ENCODE assay signal across 32 mouse cellular contexts in genomic region chr3:129400092-129400924, GRCm38 (mm10).
DNase-seq lines count a peak whose midpoint lies in the region; ATAC-seq and TF ChIP-seq lines count a peak whose summit lies in the region.
"Had no signal": no experiment of that assay in that cellular context is flagged by ENCODE, and none has a peak within 500 bp of the region (broad histone marks: within the 10 kb centered on the region; RNA-seq: fewer than 3 reads in every experiment).

No protein-coding gene starts in this region.

- peak; percentile 27; the same call in 1 of the 2 replicates for ATAC-seq in midbrain, embryonic 13.5 days
- no peak for ATAC-seq in midbrain, embryonic 15.5 days (replicated peaks)
- ATAC-seq: forebrain, embryonic 14.5 days; intestine, embryonic 16.5 days had no signal

- DNase-seq in heart, embryonic 10.5 days (ENCODE audit: low spot score): peak; percentile 68
- no peak for DNase-seq in heart, adult 11 months
- peak; percentile 3 for DNase-seq in brain, adult 2 months (ENCODE audit: low read depth, low spot score)
- no peak for DNase-seq in thymus, postnatal 25 days
- DNase-seq: adrenal gland, postnatal 36 days; B cell, adult 2 months; cerebellum, adult 2 months; cerebellum, postnatal 25 days; gastrocnemius, postnatal 14 days; heart, postnatal 36 days; kidney, adult 8-10 months; kidney, postnatal 25 days; midbrain, embryonic 14.5 days; right cerebral cortex, adult 18-20 months; spleen, adult 18-20 months; thymus, adult 18-20 months; thymus, postnatal 36 days had no signal

- no peak overlapping the region for H3K4me3 ChIP-seq in heart, embryonic 10.5 days
- no peak overlapping the region for H3K4me3 ChIP-seq in midbrain, embryonic 13.5 days (replicated peaks)
- no peak overlapping the region for H3K4me3 ChIP-seq in midbrain, embryonic 15.5 days
- 0 out of 2 replicates have a peak overlapping the region, but pooled peaks have one; percentile 6 for H3K4me3 ChIP-seq in ES-Bruce4 (ENCODE audit: low read depth, low read length)
- H3K4me3 ChIP-seq: embryonic facial prominence, embryonic 12.5 days; hindbrain, embryonic 12.5 days; layer of hippocampus, adult 2 months; left cerebral cortex, adult 2 months; limb, embryonic 12.5 days; lung, embryonic 15.5 days; myocyte had no signal

- TF ChIP-seq EP300 in ES-Bruce4 (IDR thresholded peaks at IDR 0.05; ENCODE audit: insufficient read depth, low read depth, low read length): no peak

- no peaks in the 10 kb centered on the region for H3K27me3 ChIP-seq in heart, embryonic 10.5 days (ENCODE audit: insufficient read depth, poor library complexity, severe bottlenecking)
- H3K27me3 ChIP-seq in midbrain, embryonic 13.5 days: no peaks in the 10 kb centered on the region
- H3K27me3 ChIP-seq in midbrain, embryonic 15.5 days (replicated peaks): no peaks in the 10 kb centered on the region
- H3K27me3 ChIP-seq in ES-Bruce4 (ENCODE audit: control insufficient read depth, insufficient read depth, low read length, poor library complexity, severe bottlenecking): no peaks in the 10 kb centered on the region
- H3K27me3 ChIP-seq: embryonic facial prominence, embryonic 12.5 days; hindbrain, embryonic 12.5 days; limb, embryonic 12.5 days; lung, embryonic 15.5 days had no signal

- H3K27ac ChIP-seq in heart, embryonic 10.5 days: no peak overlapping the region
- no peak overlapping the region for H3K27ac ChIP-seq in midbrain, embryonic 13.5 days
- H3K27ac ChIP-seq in midbrain, embryonic 15.5 days: no peak overlapping the region
- no peak overlapping the region for H3K27ac ChIP-seq in ES-Bruce4 (ENCODE audit: insufficient read depth, low read length)
- H3K27ac ChIP-seq: embryonic facial prominence, embryonic 12.5 days; hindbrain, embryonic 12.5 days; layer of hippocampus, adult 2 months; left cerebral cortex, adult 2 months; limb, embryonic 12.5 days; lung, embryonic 15.5 days; stomach, postnatal 0 days had no signal

- no peak overlapping the region for H3K4me2 ChIP-seq in midbrain, embryonic 13.5 days (replicated peaks)
- no peak overlapping the region for H3K4me2 ChIP-seq in midbrain, embryonic 15.5 days
- H3K4me2 ChIP-seq: embryonic facial prominence, embryonic 12.5 days; heart, embryonic 11.5 days; hindbrain, embryonic 12.5 days; limb, embryonic 12.5 days; liver, embryonic 11.5 days; lung, embryonic 15.5 days had no signal

- no peak for TF ChIP-seq CTCF in ES-Bruce4 (IDR thresholded peaks at IDR 0.05; ENCODE audit: low read depth, low read length)

- H3K9me3 ChIP-seq in heart, embryonic 10.5 days: no peaks in the 10 kb centered on the region
- no peaks in the 10 kb centered on the region for H3K9me3 ChIP-seq in midbrain, embryonic 13.5 days
- no peaks in the 10 kb centered on the region for H3K9me3 ChIP-seq in midbrain, embryonic 15.5 days
- no peaks in the 10 kb centered on the region for H3K9me3 ChIP-seq in ES-Bruce4 (replicated peaks; ENCODE audit: control insufficient read depth, insufficient read depth, low read length, poor library complexity, severe bottlenecking)
- H3K9me3 ChIP-seq: embryonic facial prominence, embryonic 12.5 days; hindbrain, embryonic 12.5 days; limb, embryonic 12.5 days; lung, embryonic 15.5 days had no signal

- no peaks in the 10 kb centered on the region for H3K36me3 ChIP-seq in heart, embryonic 10.5 days
- H3K36me3 ChIP-seq in midbrain, embryonic 13.5 days: no peaks in the 10 kb centered on the region
- H3K36me3 ChIP-seq in midbrain, embryonic 15.5 days (replicated peaks): no peaks in the 10 kb centered on the region
- H3K36me3 ChIP-seq in ES-Bruce4 (ENCODE audit: control insufficient read depth, insufficient read depth, low read length, poor library complexity, severe bottlenecking): no peaks in the 10 kb centered on the region
- H3K36me3 ChIP-seq: embryonic facial prominence, embryonic 12.5 days; hindbrain, embryonic 12.5 days; limb, embryonic 12.5 days; lung, embryonic 15.5 days had no signal

- H3K9ac ChIP-seq in midbrain, embryonic 13.5 days (replicated peaks): no peak overlapping the region
- H3K9ac ChIP-seq in midbrain, embryonic 15.5 days: no peak overlapping the region
- H3K9ac ChIP-seq in ES-Bruce4 (ENCODE audit: low read depth, poor library complexity, severe bottlenecking): no peak overlapping the region
- H3K9ac ChIP-seq: embryonic facial prominence, embryonic 12.5 days; hindbrain, embryonic 12.5 days; limb, embryonic 12.5 days; lung, embryonic 15.5 days had no signal

- WGBS in heart, embryonic 10.5 days: 79% methylated on average over 12 of the region's 12 CpGs
- 65% methylated on average over 12 of the region's 12 CpGs for WGBS in midbrain, embryonic 13.5 days
- WGBS in midbrain, embryonic 15.5 days: 71% methylated on average over 12 of the region's 12 CpGs

- H3K4me1 ChIP-seq in heart, embryonic 10.5 days: no peaks in the 10 kb centered on the region
- H3K4me1 ChIP-seq in midbrain, embryonic 13.5 days (replicated peaks): no peaks in the 10 kb centered on the region; the same call in 1 of the 2 replicates
- no peaks in the 10 kb centered on the region for H3K4me1 ChIP-seq in midbrain, embryonic 15.5 days
- H3K4me1 ChIP-seq in ES-Bruce4 (ENCODE audit: control insufficient read depth, insufficient read depth, low read length): no peaks in the 10 kb centered on the region
- H3K4me1 ChIP-seq: embryonic facial prominence, embryonic 12.5 days; limb, embryonic 12.5 days; lung, embryonic 15.5 days had no signal

- no peak for TF ChIP-seq POLR2A in ES-Bruce4 (IDR thresholded peaks at IDR 0.05; ENCODE audit: insufficient read depth, low read length)

Comparison
In these comparisons a context has a peak if more than half of its experiments do, and no peak if none do; other contexts are left out.
1. DNase-seq: peak in heart, embryonic 10.5 days (single experiment) and brain, adult 2 months (single experiment); none in heart, adult 11 months (single experiment) and thymus, postnatal 25 days (single experiment).